Mouse (Mus musculus): ENCODE measurements around the gene Mex3a.

- no peak for TF ChIP-seq CTCF (conservative IDR thresholded peaks at IDR 0.05; ENCODE audit: low read length)
- TF ChIP-seq NANOG (IDR thresholded peaks at IDR 0.05; ENCODE audit: borderline replicate concordance, low read length): no peak
- TF ChIP-seq POU5F1 (IDR thresholded peaks at IDR 0.05; ENCODE audit: borderline replicate concordance, low read length): no peak
Observed at GRCm38 (mm10) chr3:88520078-88520477, 12.1 kb upstream of the Mex3a start.
